Mouse (Mus musculus) bone marrow macrophage, adult 2 months (primary cell): ENCODE data around the gene Gnb2.

Source experiments
- CTCF ChIP-seq: IDR thresholded peaks from 2 replicates; pipeline ENCODE4 v1.5.1; 2012; ENCODE audit warnings: low read depth, mild to moderate bottlenecking, low read length, moderate library complexity
- POLR2A ChIP-seq: IDR thresholded peaks from 2 replicates; pipeline ENCODE4 v1.6.1; 2012; ENCODE audit warnings: mild to moderate bottlenecking, low read depth, low read length, borderline replicate concordance

- no peak for TF ChIP-seq POLR2A
- no peak for TF ChIP-seq CTCF
These were observed 46.9 kb upstream of the Gnb2 start for GRCm38 (mm10) chr5:137580246-137580645.
